Mouse (Mus musculus) CH12.LX (cell line): ENCODE data around the gene Actr1a. TPM values are rescaled to one million over a fixed set of nuclear protein-coding genes. Genes with fewer than 3 reads are reported as not detected.

Experiments
- DNase-seq: peaks from one replicate; pipeline ENCODE4 v3.0.0-alpha.2; 2013; ENCODE audit errors: extremely low read depth
- H3K27ac ChIP-seq: 2 replicates; pipeline ENCODE4 v1.5.1; 2012; ENCODE audit warnings: low read depth, mild to moderate bottlenecking, control low read depth, moderate library complexity; ENCODE audit not compliant: insufficient read depth
- H3K27me3 ChIP-seq: replicated peaks from 2 replicates; pipeline ENCODE3; 2012; ENCODE audit warnings: inconsistent platforms
- H3K36me3 ChIP-seq, 2 experiments: replicated peaks in 1 of 2; 2 replicates each; pipeline versions ENCODE3 to v1.6.1; 2012; ENCODE audit warnings: inconsistent platforms in 1 of 2, low read length in 1 of 2, mild to moderate bottlenecking in 1 of 2, mixed read lengths in 1 of 2, moderate library complexity in 1 of 2; ENCODE audit not compliant: control insufficient read depth in 1 of 2, insufficient read depth in 1 of 2
- H3K4me1 ChIP-seq, 2 experiments: 2 replicates each; pipeline ENCODE4 v1.6.1; 2012; ENCODE audit warnings: inconsistent platforms in 1 of 2, moderate library complexity in 1 of 2; ENCODE audit not compliant: insufficient read depth in 2 of 2, control insufficient read depth in 1 of 2
- H3K4me2 ChIP-seq: 2 replicates; pipeline ENCODE4 v1.6.1; 2012; ENCODE audit warnings: low read depth, mild to moderate bottlenecking, control low read depth; ENCODE audit not compliant: poor library complexity, insufficient read depth, severe bottlenecking
- H3K4me3 ChIP-seq, 3 experiments: fragments of 150-350 bp in 1 of 3; sonication (generic) in 1 of 3; replicated peaks in 1 of 3; 2 replicates each; pipeline versions ENCODE3 to v1.5.1; 2011 to 2012; ENCODE audit warnings: low read depth in 2 of 3, low read length in 2 of 3, mild to moderate bottlenecking in 2 of 3, moderate library complexity in 2 of 3, control low read depth in 1 of 3, improper control_type of control experiment in 1 of 3, inconsistent platforms in 1 of 3, mixed read lengths in 1 of 3; ENCODE audit not compliant: poor library complexity in 1 of 3
- H3K79me2 ChIP-seq: replicated peaks from 2 replicates; pipeline ENCODE4 v1.6.1; 2012; ENCODE audit warnings: mild to moderate bottlenecking, moderate library complexity; ENCODE audit not compliant: control insufficient read depth, poor library complexity, insufficient read depth, severe bottlenecking; ENCODE audit errors: extremely low read depth
- H3K9ac ChIP-seq: 2 replicates; pipeline ENCODE4 v1.6.1; 2012; ENCODE audit warnings: low read depth, mild to moderate bottlenecking, control low read depth, moderate library complexity; ENCODE audit not compliant: insufficient read depth
- H3K9me3 ChIP-seq: replicated peaks from 2 replicates; pipeline ENCODE3; 2012; ENCODE audit warnings: low read length, inconsistent platforms, mixed read lengths
- CHD2 ChIP-seq: IDR thresholded peaks from 2 replicates; pipeline ENCODE4 v1.6.1; 2011; ENCODE audit warnings: low read length, improper control_type of control experiment
- ELF1 ChIP-seq: IDR thresholded peaks from 2 replicates; pipeline ENCODE4 v1.6.1; 2014; ENCODE audit warnings: low read depth, mild to moderate bottlenecking, inconsistent platforms, low read length, improper control_type of control experiment
- EP300 ChIP-seq: IDR thresholded peaks from 2 replicates; pipeline ENCODE4 v1.6.1; 2011; ENCODE audit warnings: low read length, improper control_type of control experiment
- GABPA ChIP-seq: IDR thresholded peaks from 2 replicates; pipeline ENCODE4 v1.6.1; 2012; ENCODE audit warnings: low read depth, low read length, improper control_type of control experiment, inconsistent platforms; ENCODE audit not compliant: insufficient replicate concordance
- HCFC1 ChIP-seq: IDR thresholded peaks from 2 replicates; pipeline ENCODE4 v1.6.1; 2012; ENCODE audit warnings: low read depth, mild to moderate bottlenecking, inconsistent platforms, low read length, improper control_type of control experiment
- KAT2A ChIP-seq: IDR thresholded peaks from 2 replicates; pipeline ENCODE4 v1.6.1; 2012; ENCODE audit warnings: low read length, improper control_type of control experiment, inconsistent platforms; ENCODE audit not compliant: insufficient replicate concordance
- MAFK ChIP-seq: IDR thresholded peaks from 2 replicates; pipeline ENCODE4 v1.6.1; 2011; ENCODE audit warnings: low read length, improper control_type of control experiment; ENCODE audit not compliant: insufficient replicate concordance
- MAX ChIP-seq: IDR thresholded peaks from 2 replicates; pipeline ENCODE4 v1.6.1; 2011; ENCODE audit warnings: low read length, improper control_type of control experiment
- MEF2A ChIP-seq: IDR thresholded peaks from 2 replicates; pipeline ENCODE4 v1.6.1; 2014; ENCODE audit warnings: low read depth, mild to moderate bottlenecking, inconsistent platforms, low read length, improper control_type of control experiment, borderline replicate concordance
- MXI1 ChIP-seq: IDR thresholded peaks from 2 replicates; pipeline ENCODE4 v1.6.1; 2011; ENCODE audit warnings: mild to moderate bottlenecking, low read depth, low read length, improper control_type of control experiment
- MYC ChIP-seq: IDR thresholded peaks from 2 replicates; pipeline ENCODE4 v1.6.1; 2011; ENCODE audit warnings: low read depth, mild to moderate bottlenecking, improper control_type of control experiment, low read length
- NRF1 ChIP-seq: IDR thresholded peaks from 2 replicates; pipeline ENCODE4 v1.6.1; 2014; ENCODE audit warnings: low read depth, mild to moderate bottlenecking, inconsistent platforms, low read length, improper control_type of control experiment, moderate library complexity
- PAX5 ChIP-seq: IDR thresholded peaks from 2 replicates; pipeline ENCODE4 v1.6.1; 2012; ENCODE audit warnings: low read length, inconsistent platforms, mixed read lengths
- POLR2A ChIP-seq: IDR thresholded peaks from 2 replicates; pipeline ENCODE4 v1.6.1; 2011; ENCODE audit warnings: low read depth, mild to moderate bottlenecking, improper control_type of control experiment, low read length
- RAD21 ChIP-seq: IDR thresholded peaks from 2 replicates; pipeline ENCODE4 v1.6.1; 2011; ENCODE audit warnings: low read depth, mild to moderate bottlenecking, low read length, improper control_type of control experiment, moderate library complexity
- RCOR1 ChIP-seq: conservative IDR thresholded peaks from 2 replicates; pipeline ENCODE4 v1.6.1; 2012; ENCODE audit warnings: low read depth, mild to moderate bottlenecking, inconsistent platforms, low read length, improper control_type of control experiment
- SMC3 ChIP-seq: IDR thresholded peaks from 2 replicates; pipeline ENCODE4 v1.6.1; 2011; ENCODE audit warnings: low read depth, low read length, improper control_type of control experiment
- TBP ChIP-seq: conservative IDR thresholded peaks from 2 replicates; pipeline ENCODE4 v1.6.1; 2011; ENCODE audit warnings: low read depth, low read length, improper control_type of control experiment
- TCF12 ChIP-seq: IDR thresholded peaks from 2 replicates; pipeline ENCODE4 v1.6.1; 2014; ENCODE audit warnings: low read depth, mild to moderate bottlenecking, inconsistent platforms, low read length, improper control_type of control experiment
- UBTF ChIP-seq: IDR thresholded peaks from 2 replicates; pipeline ENCODE4 v1.6.1; 2012; ENCODE audit warnings: low read depth, mild to moderate bottlenecking, inconsistent platforms, low read length, improper control_type of control experiment, moderate library complexity
- USF1 ChIP-seq: IDR thresholded peaks from 2 replicates; pipeline ENCODE4 v1.6.1; 2014; ENCODE audit warnings: low read depth, mild to moderate bottlenecking, inconsistent platforms, low read length, improper control_type of control experiment
- USF2 ChIP-seq: conservative IDR thresholded peaks from 2 replicates; pipeline ENCODE4 v1.6.1; 2011; ENCODE audit warnings: low read depth, low read length, improper control_type of control experiment
- ZC3H11A ChIP-seq: IDR thresholded peaks from 2 replicates; pipeline ENCODE4 v1.6.1; 2012; ENCODE audit warnings: low read depth, mild to moderate bottlenecking, inconsistent platforms, low read length, improper control_type of control experiment
- ZKSCAN1 ChIP-seq: IDR thresholded peaks from 2 replicates; pipeline ENCODE4 v1.6.1; 2012; ENCODE audit warnings: low read depth, inconsistent platforms, low read length, improper control_type of control experiment, borderline replicate concordance
- ZMIZ1 ChIP-seq: IDR thresholded peaks from 2 replicates; pipeline ENCODE4 v1.6.1; 2012; ENCODE audit warnings: low read depth, mild to moderate bottlenecking, inconsistent platforms, low read length, improper control_type of control experiment
- ZNF384 ChIP-seq: IDR thresholded peaks from 2 replicates; pipeline ENCODE4 v1.6.1; 2012; ENCODE audit warnings: low read depth, low read length, improper control_type of control experiment, inconsistent platforms
- dilution Hi-C: fragments of 300-500 bp; cut with MboI; formaldehyde crosslinking; loops from 2 replicates; pipeline ENCODE4 v1.14.3; 2020; ENCODE audit warnings: low sequenced_read_pairs; ENCODE audit not compliant: extremely low pct_unique_long_range_greater_than_20kb, extremely low pct_ligation_motif_present
- in situ Hi-C: fragments of 300-500 bp; cut with MboI; formaldehyde crosslinking; loops from 3 replicates; pipeline ENCODE4 v1.14.3; 2019; ENCODE audit warnings: low sequenced_read_pairs, low pct_ligation_motif_present, low pct_unique_long_range_greater_than_20kb, mixed read lengths
- polyA plus RNA-seq: library from polyadenylated mRNA; unstranded; fragments of >175 nt; gene quantifications from 2 replicates; pipeline ENCODE4 v1.2.1, GENCODE M21; 2012; ENCODE audit warnings: low read depth; ENCODE audit not compliant: insufficient read length
- total RNA-seq, 2 experiments: library from RNA; depleted of rRNA; stranded (reverse); fragments of 300-350 nt in 1 of 2; fragments of >200 nt in 1 of 2; gene quantifications; 2 replicates each; pipeline ENCODE4 v1.2.3; 2012 to 2014

Actr1a gene
- total and polyA plus RNA-seq, 3 experiments, result 69.4 to 88.4 (median 75.7) TPM

DNA sequence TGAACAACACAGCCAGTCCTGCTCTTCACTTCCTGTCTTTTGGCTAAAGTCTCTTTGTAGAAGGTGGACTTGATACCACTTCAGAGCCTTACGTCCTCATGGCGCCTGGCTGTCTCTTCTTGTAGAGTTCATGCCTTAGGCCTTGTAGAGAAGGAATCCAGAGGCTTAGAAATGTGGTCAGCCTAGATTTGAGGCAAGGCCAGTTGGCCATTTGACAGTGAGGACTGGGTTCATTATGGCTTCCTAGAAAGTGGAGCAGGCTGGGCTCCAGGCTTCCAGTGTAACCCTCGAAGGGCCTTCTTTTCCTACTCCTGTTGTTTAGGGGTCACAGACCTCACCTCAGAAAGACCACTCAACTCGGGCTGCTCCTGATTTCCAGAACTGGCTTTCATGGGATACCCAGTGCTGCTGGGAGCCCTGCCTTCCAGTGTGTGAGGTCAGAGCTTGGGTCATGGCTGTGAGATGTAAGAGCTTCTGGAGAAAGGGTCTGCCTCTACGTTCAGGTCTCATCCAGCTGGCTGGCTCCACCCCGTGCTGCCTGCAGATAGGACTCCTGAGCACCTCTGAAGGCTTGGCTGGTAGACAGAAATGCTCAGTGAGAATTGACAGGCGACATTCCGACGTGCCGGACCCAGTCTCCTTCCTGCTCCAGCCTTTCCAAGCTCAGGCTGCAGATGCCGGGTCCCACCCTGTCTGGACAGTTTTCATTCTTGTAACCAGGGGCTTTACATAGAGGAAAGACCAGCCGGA is 16.7 kb upstream of the Actr1a start:
- Histone ChIP-seq H3K4me3 (no peak overlapping the region), H3K4me1 (peaks cover 0 to 6% of the 10 kb centered on the region in 2 experiments; a peak in 2 of 4 replicates), H3K9ac (no peak overlapping the region), H3K27me3 (no peaks in the 10 kb centered on the region), H3K36me3 (peaks cover 3 to 80% of the 10 kb centered on the region in 2 experiments), H3K9me3 (no peaks in the 10 kb centered on the region), H3K27ac (no peak overlapping the region), H3K79me2 (no peaks in the 10 kb centered on the region), H3K4me2 (no peak overlapping the region)
- no peak for DNase-seq
- TF ChIP-seq GABPA, result no peak
- TF ChIP-seq MEF2A, result no peak
- TF ChIP-seq ZNF384, result no peak
- TF ChIP-seq CHD2, result no peak
- TF ChIP-seq ZMIZ1, result no peak
- TF ChIP-seq ELF1, result no peak
- no peak for TF ChIP-seq RCOR1
- TF ChIP-seq KAT2A, result no peak
- no peak for TF ChIP-seq HCFC1
- TF ChIP-seq MXI1, result no peak
- no peak for TF ChIP-seq SMC3
- no peak for TF ChIP-seq POLR2A
- TF ChIP-seq USF2, result no peak
- TF ChIP-seq MAX, result no peak
- TF ChIP-seq PAX5, result no peak
- TF ChIP-seq UBTF, result no peak
- dilution Hi-C loops (no loop called here), in situ Hi-C loops (no loop called here)

DNA sequence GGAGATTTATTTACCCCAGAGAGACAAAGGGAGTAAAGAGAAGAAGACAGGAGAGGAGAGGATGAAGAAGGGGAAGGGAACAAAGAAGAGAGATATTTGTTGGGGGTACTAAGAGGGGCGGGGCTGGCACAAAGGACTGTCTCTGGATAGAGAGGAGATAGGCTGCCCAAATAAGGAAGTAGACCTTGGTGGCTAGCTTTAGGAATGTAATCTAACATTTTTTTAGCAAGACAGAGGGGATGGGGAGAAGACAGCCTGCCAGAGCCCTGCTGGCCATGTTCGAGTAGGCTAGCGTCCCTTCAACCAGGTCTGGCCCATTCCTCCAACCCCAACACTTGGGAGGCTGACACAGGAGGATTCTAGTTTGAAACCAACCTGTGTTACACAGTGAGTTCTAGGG is 14.0 kb upstream of the Actr1a start:
- no peak overlapping the region for H3K27ac ChIP-seq
- H3K4me3 ChIP-seq, result no peak overlapping the region
- no peaks in the 10 kb centered on the region for H3K27me3 ChIP-seq
- no peaks in the 10 kb centered on the region for H3K9me3 ChIP-seq
- peaks cover 8 to 90% of the 10 kb centered on the region in 2 experiments for H3K36me3 ChIP-seq
- dilution Hi-C loops, result no loop called here
- H3K4me1 ChIP-seq, result peaks cover 0 to 6% of the 10 kb centered on the region in 2 experiments; a peak in 2 of 4 replicates
- H3K4me2 ChIP-seq, result no peak overlapping the region
- TF ChIP-seq TBP (no peak), MAFK (no peak), ZC3H11A (no peak), CHD2 (no peak), RAD21 (no peak), USF1 (no peak), ZKSCAN1 (no peak), USF2 (no peak), SMC3 (no peak), NRF1 (no peak), GABPA (no peak), MYC (no peak), ZMIZ1 (no peak), ELF1 (no peak), MXI1 (no peak), EP300 (no peak), TCF12 (no peak)
- H3K9ac ChIP-seq, result no peak overlapping the region
- H3K79me2 ChIP-seq, result no peaks in the 10 kb centered on the region
- no peak for DNase-seq
- in situ Hi-C loops, result no loop called here
